Mouse (Mus musculus): Measurements from ENCODE around the gene Rin1.
A peak's percentile ranks its signal among the peaks of the same experiment; 100 is the strongest.
"Not testable (repeated sequence)": the region's sequence is repeated elsewhere in the genome, so short reads cannot be mapped to it uniquely, and the experiment has no call there.

Rin1 gene

DNA sequence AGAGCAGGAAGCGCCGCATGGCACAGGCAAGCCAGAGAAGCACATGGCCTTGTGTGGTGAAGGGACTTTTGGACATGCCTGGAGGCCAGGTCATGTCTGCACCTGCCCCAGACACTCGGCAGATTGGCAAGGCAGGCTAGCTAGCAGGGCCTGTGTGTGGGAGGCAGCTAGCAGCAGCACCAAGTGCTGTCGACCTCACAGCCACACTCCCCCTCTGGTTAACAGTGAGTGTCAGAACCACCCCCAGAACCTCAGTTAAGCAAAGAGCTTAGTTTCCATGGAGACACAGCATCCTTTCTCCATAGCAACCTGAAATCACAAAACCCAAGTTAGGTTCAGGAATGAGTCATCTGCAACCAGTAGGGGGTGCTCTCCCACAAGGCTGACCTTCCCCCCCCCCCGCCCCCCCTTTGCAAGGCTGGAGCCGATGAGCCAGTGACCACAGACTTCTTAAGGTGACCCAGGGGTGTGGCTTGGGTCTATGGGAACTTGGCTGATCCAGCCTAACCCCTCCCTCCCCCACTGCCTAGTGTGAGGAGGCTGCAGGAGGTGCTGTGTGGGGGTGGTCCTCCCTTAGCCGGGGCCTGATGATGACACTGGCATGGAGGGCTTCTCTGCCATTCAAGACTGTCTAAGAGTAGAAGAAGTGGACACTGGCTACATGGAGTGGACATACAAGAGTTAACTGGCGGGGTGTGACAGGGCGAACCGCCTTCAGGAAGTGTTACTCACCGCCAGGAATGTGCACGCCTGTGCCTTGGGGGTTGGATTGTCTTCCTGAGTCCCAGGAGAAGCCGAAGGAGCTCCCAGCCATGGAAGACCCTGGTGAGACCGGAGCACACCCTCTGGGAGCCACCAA is at the start of gene Rin1:
Gene Rin1 (plus strand): TSS at position 435 of the 859 bp plus-strand sequence.
- no peak for DNase-seq

- peak; percentile 85 for DNase-seq
Observed at GRCm38 (mm10) chr19:5001666-5002406, 48.4 kb upstream of the Rin1 start.

GRCm38 (mm10) chr19:5003644-5004043 is 46.6 kb upstream of the Rin1 start:
- DNase-seq = not testable (repeated sequence)

- no peak for DNase-seq
Observed at GRCm38 (mm10) chr19:5004925-5005324, 45.4 kb upstream of the Rin1 start.

DNA sequence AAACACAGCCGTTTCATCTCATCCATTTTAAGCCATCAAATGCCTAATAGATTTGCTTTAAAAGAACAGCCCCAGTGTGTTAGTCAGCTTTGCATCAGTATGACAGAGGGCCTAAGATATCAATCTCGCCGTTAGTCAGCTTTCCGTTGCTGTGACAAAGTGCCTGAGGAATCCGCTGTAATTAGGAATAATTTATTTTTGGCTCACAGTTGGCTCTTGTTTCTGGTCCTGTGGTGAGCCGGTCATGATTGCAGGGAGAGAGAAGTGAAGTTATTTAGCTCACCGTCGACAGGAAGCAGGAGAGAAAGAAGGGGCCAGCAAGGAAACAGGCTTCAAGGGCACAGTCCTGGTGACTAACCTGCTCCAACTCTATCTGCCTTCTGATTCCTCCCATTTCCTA is 37.1 kb upstream of the Rin1 start:
- no peak for DNase-seq

- DNase-seq = no peak
Observed at GRCm38 (mm10) chr19:5014961-5015398, 35.3 kb upstream of the Rin1 start.

DNA sequence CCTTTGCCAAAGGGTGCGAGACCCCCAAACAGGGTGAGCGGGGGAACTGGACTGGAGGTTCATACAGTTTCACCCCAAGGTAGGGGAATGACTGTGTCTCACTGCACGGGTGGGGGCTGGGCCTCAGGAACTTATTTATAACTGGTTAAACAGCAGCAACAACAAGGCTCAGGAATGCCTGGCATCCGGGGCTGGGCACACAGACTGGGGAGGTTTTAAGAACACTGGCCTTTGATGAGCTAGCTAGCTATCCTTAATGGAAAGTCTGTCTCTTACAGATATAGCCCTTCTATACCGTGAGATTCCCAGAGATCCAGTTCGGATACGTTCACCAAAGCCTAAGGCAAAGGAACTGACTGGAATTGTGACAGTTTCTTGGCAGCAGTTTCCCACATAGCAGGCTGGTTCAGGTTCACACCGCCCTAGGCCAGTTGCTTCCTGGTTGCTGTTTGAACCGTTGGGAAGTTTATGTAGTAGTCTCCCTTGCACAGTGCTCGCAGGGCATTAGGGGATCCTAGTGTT is 34.0 kb upstream of the Rin1 start:
- no peak for DNase-seq

GRCm38 (mm10) chr19:5016782-5017181 is 33.5 kb upstream of the Rin1 start:
- peak; percentile 60 for DNase-seq

DNA sequence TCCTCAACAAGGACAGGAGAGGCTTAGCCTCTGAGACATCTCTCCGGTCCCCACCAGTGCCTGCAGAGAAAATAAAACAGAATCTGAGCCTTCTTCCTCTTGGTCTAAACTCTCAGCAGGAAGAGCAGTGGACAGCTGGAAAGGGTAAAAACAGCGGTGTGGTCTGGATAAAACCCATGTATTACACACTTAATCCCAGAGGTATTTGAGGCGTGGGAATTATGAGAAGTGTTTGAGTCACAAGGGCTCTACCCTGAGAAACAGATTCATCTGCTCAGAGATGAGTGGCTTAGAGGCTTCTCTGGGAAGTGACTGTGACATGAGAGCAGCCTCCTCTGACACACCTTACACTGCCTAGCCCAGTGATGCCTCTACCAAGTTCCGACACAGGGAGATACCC is 32.7 kb upstream of the Rin1 start:
- DNase-seq = no peak

DNA sequence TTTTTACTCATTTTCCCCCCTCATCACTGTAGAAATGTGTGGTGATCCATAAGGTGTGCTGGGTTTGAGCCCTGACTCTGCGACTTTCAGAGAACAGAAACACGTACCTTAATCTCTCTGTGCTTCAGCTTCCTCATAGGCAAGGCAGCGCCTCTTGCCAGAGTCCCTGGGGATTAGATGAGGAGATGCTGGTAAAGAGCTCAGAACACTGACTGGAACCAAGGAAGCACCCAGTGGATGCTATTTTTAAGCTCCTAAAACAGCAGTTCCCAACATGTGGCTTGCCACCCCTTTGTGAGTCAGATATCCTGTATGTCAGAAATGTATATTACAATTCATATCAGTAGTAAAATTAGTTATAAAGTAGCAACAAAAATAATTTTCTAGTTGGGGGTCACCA is 32.1 kb upstream of the Rin1 start:
- no peak for DNase-seq

- DNase-seq = no peak
Observed at GRCm38 (mm10) chr19:5021416-5021815, 28.9 kb upstream of the Rin1 start.

DNA sequence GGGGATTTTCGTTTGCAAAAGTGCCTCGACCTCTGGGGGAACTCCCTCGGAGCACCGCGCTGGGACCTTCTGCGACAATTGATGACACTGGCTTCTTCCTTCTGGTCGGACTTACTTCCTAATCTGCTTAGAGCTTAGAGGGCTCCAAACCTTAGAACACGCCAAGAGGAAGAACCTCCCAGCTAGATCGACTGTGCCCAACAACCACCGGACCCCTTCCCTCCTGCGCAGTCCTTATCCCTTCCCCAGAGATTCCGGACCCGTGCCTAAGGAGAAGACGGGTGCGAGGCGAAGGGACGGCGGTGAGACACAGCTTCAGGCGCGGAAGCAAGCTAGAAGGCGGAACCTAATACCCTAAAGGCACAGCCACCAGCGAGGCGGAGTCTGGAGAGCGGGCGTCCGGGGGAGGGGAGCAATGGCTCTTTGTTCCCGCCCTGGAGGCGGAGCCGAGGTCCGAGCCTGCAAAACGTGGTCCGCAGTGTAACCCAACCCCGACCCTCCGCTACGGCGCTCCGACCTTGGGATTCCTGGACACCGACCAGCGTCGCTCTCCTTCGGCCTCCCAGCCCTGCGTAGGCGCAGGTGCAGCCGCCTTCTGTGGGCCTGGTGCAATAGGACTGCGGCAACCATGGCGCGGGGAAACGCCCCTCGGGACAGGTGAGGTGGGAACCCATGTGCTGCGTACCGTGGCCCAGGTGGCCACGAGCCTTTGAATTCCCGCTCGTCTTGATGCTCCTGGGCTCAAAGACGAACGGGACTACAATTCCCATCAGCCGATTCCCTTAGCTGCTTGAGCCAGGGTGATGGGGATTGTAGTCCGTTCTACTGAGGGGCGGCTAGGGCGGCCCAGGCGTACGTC is 26.4 kb upstream of the Rin1 start, which contains the start of gene Slc29a2:
Gene Slc29a2 (plus strand): TSS at position 240 of the 859 bp plus-strand sequence.
- peak; percentile 90 for DNase-seq

DNA sequence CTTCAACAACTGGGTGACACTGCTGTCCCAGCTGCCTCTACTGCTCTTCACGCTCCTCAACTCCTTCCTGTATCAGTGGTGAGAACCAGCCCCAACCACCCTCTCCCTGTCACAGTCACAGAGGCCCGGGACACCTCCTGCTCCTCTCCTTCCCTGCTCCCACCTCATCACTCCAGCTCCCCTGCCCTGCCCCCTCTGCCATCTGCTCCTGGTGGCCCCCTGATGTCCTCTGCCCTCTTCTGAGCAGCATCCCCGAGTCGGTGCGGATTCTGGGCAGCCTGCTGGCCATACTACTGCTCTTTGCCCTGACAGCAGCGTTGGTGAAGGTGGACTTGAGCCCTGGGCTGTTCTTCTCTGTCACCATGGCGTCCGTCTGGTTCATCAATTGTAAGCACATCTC is 24.2 kb upstream of the Rin1 start:
- DNase-seq = no peak

GRCm38 (mm10) chr19:5032686-5033085 is 17.6 kb upstream of the Rin1 start:
- no peak for DNase-seq

GRCm38 (mm10) chr19:5036577-5036976 is 13.7 kb upstream of the Rin1 start:
- no peak for DNase-seq

DNA sequence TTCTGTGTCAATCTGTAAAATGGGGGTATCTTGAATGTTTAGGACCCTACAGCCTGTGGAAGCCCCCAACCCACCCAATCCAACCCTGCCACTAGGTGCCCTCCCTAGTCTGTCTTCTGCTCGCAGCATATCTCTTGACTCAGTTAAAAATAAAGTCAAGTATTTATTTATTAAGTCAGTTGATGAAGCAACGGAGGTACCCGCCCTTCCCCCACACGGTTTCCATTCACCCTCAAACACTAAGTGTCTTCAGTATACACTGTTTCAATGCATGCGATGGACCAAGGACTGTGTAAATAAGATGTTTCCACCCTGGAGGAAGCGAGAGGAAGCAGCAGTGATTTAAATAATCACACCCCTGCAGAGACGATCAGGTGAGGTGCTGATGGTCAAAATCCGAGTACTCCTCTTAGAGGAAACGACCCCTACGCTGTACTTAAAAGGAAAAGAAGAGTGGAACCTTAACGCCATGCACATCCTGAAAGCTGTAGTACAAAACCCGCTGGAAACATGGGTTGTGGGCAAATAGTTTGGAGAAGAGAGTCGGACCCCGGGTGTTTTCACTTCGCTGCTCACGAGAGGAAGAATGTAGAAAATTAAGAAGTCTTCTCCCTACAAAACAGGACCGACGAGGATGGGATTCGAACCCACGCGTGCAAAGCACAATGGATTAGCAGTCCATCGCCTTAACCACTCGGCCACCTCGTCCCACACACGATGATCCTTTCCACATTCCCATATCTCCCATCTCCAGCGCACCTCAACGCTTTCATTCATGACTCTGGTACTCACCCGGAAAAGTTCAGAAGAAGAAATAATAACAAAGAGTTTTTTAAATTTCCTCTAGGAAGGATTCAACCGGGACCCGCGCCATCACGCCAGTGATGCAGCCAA is 12.4 kb upstream of the Rin1 start:
- peak; percentile 91 for DNase-seq

GRCm38 (mm10) chr19:5038709-5039156 is 11.5 kb upstream of the Rin1 start, which contains the start of the genes B4gat1 and AC124502.3:
Gene B4gat1, plus strand, starts transcription at chr19:5038826.
Gene AC124502.3, plus strand, starts transcription at chr19:5038891.
- peak; percentile 92 for DNase-seq

- peak; percentile 44 for DNase-seq
Observed at GRCm38 (mm10) chr19:5039301-5040114, 10.8 kb upstream of the Rin1 start.

- DNase-seq = peak; percentile 81
Observed at GRCm38 (mm10) chr19:5040862-5041523, 9.3 kb upstream of the Rin1 start, which contains the start of gene Brms1. Gene Brms1, plus strand, starts transcription at chr19:5041354.

GRCm38 (mm10) chr19:5041588-5041987 is 8.7 kb upstream of the Rin1 start:
- no peak for DNase-seq
